Mouse (Mus musculus) lung, embryonic 15.5 days (tissue): ENCODE measurements around the gene Gm28042. TPM values are rescaled to one million over a fixed set of nuclear protein-coding genes. Genes with fewer than 3 reads are reported as not detected.

Source experiments
- ATAC-seq: fragments of 200-750 bp; cut with Nextera tagmentation; 2 replicates; pipeline ENCODE4 v1.8.0; 2017; ENCODE audit warnings: moderate number of reproducible peaks, borderline replicate concordance; ENCODE audit not compliant: low FRiP score, low TSS enrichment; ENCODE audit errors: extremely low read depth
- H3K27ac ChIP-seq: fragments of 300-500 bp; sonication (generic); 2 replicates; pipeline ENCODE4 v1.5.1; 2015; ENCODE audit warnings: moderate library complexity, mild to moderate bottlenecking, inconsistent platforms
- H3K27me3 ChIP-seq: fragments of 300-500 bp; sonication (generic); 2 replicates; pipeline ENCODE4 v1.6.1; 2015; ENCODE audit warnings: inconsistent platforms
- H3K36me3 ChIP-seq: fragments of 300-500 bp; sonication (generic); 2 replicates; pipeline ENCODE4 v1.6.1; 2015; ENCODE audit warnings: inconsistent platforms
- H3K4me1 ChIP-seq: fragments of 300-500 bp; sonication (generic); 2 replicates; pipeline ENCODE4 v1.6.1; 2015; ENCODE audit warnings: inconsistent platforms
- H3K4me2 ChIP-seq: fragments of 300-500 bp; sonication (generic); 2 replicates; pipeline ENCODE4 v1.6.1; 2015; ENCODE audit warnings: inconsistent platforms, mild to moderate bottlenecking, moderate library complexity
- H3K4me3 ChIP-seq: fragments of 300-500 bp; sonication (generic); 2 replicates; pipeline ENCODE4 v1.5.1; 2015; ENCODE audit warnings: mild to moderate bottlenecking, inconsistent platforms
- H3K9ac ChIP-seq: fragments of 300-500 bp; sonication (generic); 2 replicates; pipeline ENCODE4 v1.6.1; 2015; ENCODE audit warnings: inconsistent platforms
- H3K9me3 ChIP-seq: fragments of 300-500 bp; sonication (generic); 2 replicates; pipeline ENCODE4 v1.6.1; 2016; ENCODE audit warnings: inconsistent platforms
- WGBS: fragments of 180-500 bp; shearing (Covaris S2); methylation state at CpG from one replicate; pipeline ENCODE4 v1.1.7; 2015; 5-methylcytosine and 5-hydroxymethylcytosine counted together
- polyA plus RNA-seq: library from polyadenylated mRNA; unstranded; fragments of >200 nt; fragmentation: Nextera tagmentation; extraction: Ambion mirVana; gene quantifications from 2 replicates; pipeline ENCODE4 v1.2.1, GENCODE M21; 2015

Gene Gm28042
- 2.1 and 3.1 TPM in 2 replicates for polyA plus RNA-seq

- peak within 1 kb of the TSS; percentile 71 for H3K4me2 ChIP-seq
- H3K9ac ChIP-seq, result peak within 1 kb of the TSS; percentile 93
- peaks cover 18% of the 10 kb centered on the region for H3K4me1 ChIP-seq
- ATAC-seq, result peak; percentile 86
- peak within 1 kb of the TSS; percentile 93 for H3K27ac ChIP-seq
- no peaks in the 10 kb centered on the region for H3K9me3 ChIP-seq
- peaks cover 37% of the 10 kb centered on the region for H3K36me3 ChIP-seq
- WGBS, result 6% methylated on average over 46 of the region's 50 CpGs
- H3K4me3 ChIP-seq, result peak within 1 kb of the TSS; percentile 82
- H3K27me3 ChIP-seq, result no peaks in the 10 kb centered on the region
These were observed at the start of gene Gm28042, which contains the start of gene Jmjd7 for GRCm38 (mm10) chr2:120026984-120027949. Gene Gm28042, plus strand, starts transcription at chr2:120027493. Gene Jmjd7, plus strand, starts transcription at chr2:120027483.

DNA sequence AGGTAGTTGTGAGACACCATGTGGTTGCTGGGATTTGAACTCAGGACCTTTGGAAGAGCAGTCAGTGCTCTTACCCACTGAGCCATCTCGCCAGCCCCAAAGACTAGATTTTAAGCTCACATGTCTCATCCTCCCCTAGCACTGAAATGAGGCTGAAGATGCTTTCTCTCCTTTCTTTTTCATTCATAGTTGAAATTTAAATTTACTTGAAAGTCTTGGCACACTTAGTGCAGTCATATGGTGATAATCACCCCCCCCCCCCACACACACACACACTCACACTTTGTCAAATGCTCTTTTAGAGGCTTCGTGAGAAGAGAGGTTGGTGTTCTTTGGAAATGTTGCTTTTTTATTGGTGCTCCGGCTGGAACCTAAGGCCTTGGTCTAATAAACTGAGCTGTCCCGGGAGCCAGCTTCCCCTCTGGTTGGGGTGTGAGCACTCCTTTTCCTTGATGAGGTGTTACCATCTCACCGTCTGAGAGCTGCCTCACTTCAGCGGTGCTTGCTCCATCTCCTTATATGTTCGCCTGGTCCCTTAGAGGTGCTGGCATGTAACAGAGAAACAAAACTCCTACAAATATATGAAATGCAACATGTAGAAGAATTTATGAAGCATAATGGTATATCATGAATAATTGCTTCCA, 46.8 kb upstream of the Gm28042 start:
- Histone ChIP-seq H3K27ac (no peak overlapping the region), H3K4me1 (no peaks in the 10 kb centered on the region), H3K27me3 (no peaks in the 10 kb centered on the region), H3K4me3 (no peak overlapping the region), H3K36me3 (no peaks in the 10 kb centered on the region; the same call in 1 of the 2 replicates), H3K9me3 (no peaks in the 10 kb centered on the region), H3K9ac (no peak overlapping the region), H3K4me2 (no peak overlapping the region)
- no peak for ATAC-seq
- WGBS, result 69% methylated on average over 7 of the region's 7 CpGs

DNA sequence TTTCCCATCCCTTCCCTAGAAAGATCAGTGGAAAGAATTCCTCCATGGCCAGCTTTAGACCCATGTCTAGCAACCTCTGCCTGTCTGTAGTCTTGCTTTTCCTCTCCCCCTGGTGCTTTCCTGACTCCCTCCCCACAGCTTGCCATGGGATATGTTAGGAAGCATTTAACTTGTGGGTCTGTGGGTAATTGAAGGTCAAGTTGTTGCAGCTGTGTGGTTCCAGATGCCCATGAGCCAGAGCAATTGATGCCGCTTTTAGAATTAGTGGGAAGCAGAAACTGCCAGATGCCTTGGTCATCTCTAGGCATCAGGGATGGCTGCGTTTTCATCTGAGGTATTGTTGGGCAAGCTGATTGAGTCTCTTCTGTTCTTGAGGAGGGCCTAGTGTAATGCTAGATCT, 45.7 kb upstream of the Gm28042 start:
- H3K4me1 ChIP-seq, result no peaks in the 10 kb centered on the region
- no peak overlapping the region for H3K4me2 ChIP-seq
- no peak for ATAC-seq
- H3K27ac ChIP-seq, result no peak overlapping the region
- H3K9ac ChIP-seq, result no peak overlapping the region
- no peaks in the 10 kb centered on the region; the same call in 1 of the 2 replicates for H3K36me3 ChIP-seq
- no peak overlapping the region for H3K4me3 ChIP-seq
- WGBS, result 88% methylated on average over 2 of the region's 2 CpGs
- no peaks in the 10 kb centered on the region for H3K9me3 ChIP-seq
- no peaks in the 10 kb centered on the region for H3K27me3 ChIP-seq

DNA sequence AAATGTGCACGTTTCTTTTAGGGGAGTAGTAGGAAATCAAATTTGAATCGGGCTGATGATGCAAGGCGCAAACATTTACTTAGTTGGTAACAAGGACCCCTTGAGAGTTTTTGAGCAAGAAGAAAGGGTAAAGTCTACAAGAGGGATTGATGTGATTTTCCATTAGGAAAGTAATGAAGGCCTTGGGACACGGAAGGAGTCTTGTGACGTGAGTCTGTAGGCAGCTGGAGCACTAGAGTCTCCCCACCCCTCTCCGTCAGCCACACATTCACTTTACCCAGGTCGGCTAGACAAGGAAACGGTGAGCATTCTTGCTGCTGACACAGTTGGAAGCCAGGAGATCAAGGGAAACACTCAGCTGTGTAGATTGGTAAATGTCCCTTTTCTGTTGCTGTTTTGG, 41.4 kb upstream of the Gm28042 start:
- H3K9me3 ChIP-seq, result no peaks in the 10 kb centered on the region
- WGBS, result 49% methylated on average over 8 of the region's 8 CpGs
- no peaks in the 10 kb centered on the region; the same call in 1 of the 2 replicates for H3K36me3 ChIP-seq
- H3K4me3 ChIP-seq, result no peak overlapping the region
- no peaks in the 10 kb centered on the region for H3K4me1 ChIP-seq
- H3K27me3 ChIP-seq, result no peaks in the 10 kb centered on the region
- H3K4me2 ChIP-seq, result no peak overlapping the region
- H3K27ac ChIP-seq, result peak overlapping the region; percentile 51
- H3K9ac ChIP-seq, result no peak overlapping the region
- peak; percentile 67 for ATAC-seq

- WGBS, result 60% methylated on average over 6 of the region's 6 CpGs
- Histone ChIP-seq H3K4me3 (no peak overlapping the region), H3K27ac (peak overlapping the region; percentile 51), H3K36me3 (no peaks in the 10 kb centered on the region; the same call in 1 of the 2 replicates), H3K4me2 (no peak overlapping the region), H3K9ac (no peak overlapping the region), H3K4me1 (no peaks in the 10 kb centered on the region), H3K27me3 (no peaks in the 10 kb centered on the region), H3K9me3 (no peaks in the 10 kb centered on the region)
- no peak for ATAC-seq
These were observed 40.9 kb upstream of the Gm28042 start for GRCm38 (mm10) chr2:119986369-119986768.

DNA sequence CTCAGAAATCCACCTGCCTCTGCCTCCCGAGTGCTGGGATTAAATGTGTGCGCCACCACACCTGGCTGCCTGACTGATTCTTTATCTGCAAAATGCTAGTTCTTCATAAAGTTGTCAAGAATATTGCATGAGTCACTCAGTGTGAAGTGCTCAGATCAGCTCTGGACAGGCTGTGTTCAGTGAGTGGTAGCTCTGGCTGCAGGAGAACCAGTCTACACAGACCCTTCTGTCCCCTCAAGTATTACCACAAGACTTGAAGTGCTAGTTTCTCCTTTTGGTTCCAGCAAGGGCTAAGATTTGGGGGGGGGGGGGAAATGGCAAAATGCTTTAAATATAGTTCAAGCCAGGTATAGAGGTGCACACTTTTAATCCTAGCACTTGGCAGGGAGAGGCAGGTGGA, 39.9 kb upstream of the Gm28042 start:
- WGBS, result 92% methylated on average over 2 of the region's 2 CpGs
- no peaks in the 10 kb centered on the region for H3K9me3 ChIP-seq
- no peak overlapping the region for H3K4me3 ChIP-seq
- no peaks in the 10 kb centered on the region; the same call in 1 of the 2 replicates for H3K36me3 ChIP-seq
- H3K27ac ChIP-seq, result no peak overlapping the region
- H3K4me2 ChIP-seq, result no peak overlapping the region
- H3K9ac ChIP-seq, result no peak overlapping the region
- ATAC-seq, result no peak
- no peaks in the 10 kb centered on the region for H3K4me1 ChIP-seq
- H3K27me3 ChIP-seq, result no peaks in the 10 kb centered on the region

DNA sequence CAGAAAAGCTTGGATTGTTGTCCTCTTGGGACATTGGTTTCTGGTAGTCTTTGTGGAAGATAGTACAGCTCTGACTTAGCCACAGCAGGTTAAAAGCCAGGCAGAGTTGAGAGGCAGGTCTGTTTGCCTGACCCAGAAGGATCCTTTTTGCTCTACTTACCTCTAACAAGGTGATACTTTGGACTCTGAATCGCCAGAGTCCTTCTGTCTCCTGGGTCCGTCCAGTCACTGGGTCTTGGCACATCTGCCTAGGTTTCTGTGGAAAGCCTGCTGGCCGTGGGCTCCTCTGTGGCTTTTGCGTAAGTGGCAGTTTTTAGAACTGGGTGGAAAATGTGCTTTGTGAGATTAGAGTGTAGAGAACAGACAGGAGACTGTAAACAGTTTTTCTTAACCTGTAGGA, 38.3 kb upstream of the Gm28042 start:
- no peak for ATAC-seq
- Histone ChIP-seq H3K27ac (no peak overlapping the region), H3K27me3 (no peaks in the 10 kb centered on the region), H3K9me3 (no peaks in the 10 kb centered on the region), H3K36me3 (no peaks in the 10 kb centered on the region; the same call in 1 of the 2 replicates), H3K9ac (no peak overlapping the region), H3K4me1 (no peaks in the 10 kb centered on the region), H3K4me3 (no peak overlapping the region), H3K4me2 (no peak overlapping the region)
- 83% methylated on average over 4 of the region's 4 CpGs for WGBS

- Histone ChIP-seq H3K4me3 (no peak overlapping the region), H3K36me3 (no peaks in the 10 kb centered on the region; the same call in 1 of the 2 replicates), H3K27ac (no peak overlapping the region), H3K4me1 (peaks cover 14% of the 10 kb centered on the region), H3K27me3 (no peaks in the 10 kb centered on the region), H3K9me3 (no peaks in the 10 kb centered on the region), H3K4me2 (no peak overlapping the region), H3K9ac (no peak overlapping the region)
- 78% methylated on average over 6 of the region's 6 CpGs for WGBS
- ATAC-seq, result no peak
These were observed 36.4 kb upstream of the Gm28042 start for GRCm38 (mm10) chr2:119990881-119991280.

- no peak for ATAC-seq
- H3K36me3 ChIP-seq, result no peaks in the 10 kb centered on the region; the same call in 1 of the 2 replicates
- 71% methylated on average over 2 of the region's 2 CpGs for WGBS
These were observed 34.9 kb upstream of the Gm28042 start for GRCm38 (mm10) chr2:119992349-119992748.

DNA sequence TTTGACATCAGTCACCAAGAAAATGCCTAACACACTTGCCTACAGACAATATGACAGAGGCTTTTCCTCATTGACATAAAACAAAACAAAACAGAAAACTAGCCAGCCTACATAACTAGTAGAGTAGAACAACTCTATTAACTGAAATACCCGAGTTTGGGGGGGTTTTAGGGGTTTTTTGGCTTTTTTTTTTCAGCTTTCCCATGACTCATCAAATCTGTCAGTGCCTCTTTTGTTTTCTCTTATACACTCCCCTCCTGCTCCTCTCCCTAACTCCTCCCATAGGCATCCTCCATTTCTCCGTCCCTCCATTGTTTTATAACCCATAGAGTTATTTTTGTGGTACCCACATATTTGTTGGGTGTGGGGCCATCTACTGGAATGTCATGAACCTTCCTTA, 33.8 kb upstream of the Gm28042 start:
- no peaks in the 10 kb centered on the region for H3K27me3 ChIP-seq
- H3K9me3 ChIP-seq, result no peaks in the 10 kb centered on the region
- no peak overlapping the region for H3K9ac ChIP-seq
- no peak overlapping the region for H3K4me2 ChIP-seq
- H3K4me3 ChIP-seq, result no peak overlapping the region
- ATAC-seq, result no peak
- H3K27ac ChIP-seq, result no peak overlapping the region
- peaks cover 20% of the 10 kb centered on the region for H3K4me1 ChIP-seq
- no peaks in the 10 kb centered on the region; the same call in 1 of the 2 replicates for H3K36me3 ChIP-seq
- 50% methylated on average over 2 of the region's 2 CpGs for WGBS

More at GRCm38 (mm10) chr2:119992349-119992748, 34.9 kb upstream of the Gm28042 start:
- Histone ChIP-seq H3K27me3 (no peaks in the 10 kb centered on the region), H3K4me2 (no peak overlapping the region), H3K4me1 (peaks cover 20% of the 10 kb centered on the region), H3K9ac (no peak overlapping the region), H3K27ac (no peak overlapping the region), H3K4me3 (no peak overlapping the region), H3K9me3 (no peaks in the 10 kb centered on the region)

GRCm38 (mm10) chr2:119994839-119995238, 32.5 kb upstream of the Gm28042 start:
- 74% methylated on average over 6 of the region's 6 CpGs for WGBS
- H3K9ac ChIP-seq, result no peak overlapping the region

More at GRCm38 (mm10) chr2:119994839-119995238, 32.5 kb upstream of the Gm28042 start:
- Histone ChIP-seq H3K36me3 (peaks cover 6% of the 10 kb centered on the region; the same call in 1 of the 2 replicates), H3K27me3 (no peaks in the 10 kb centered on the region), H3K4me2 (no peak overlapping the region), H3K9me3 (no peaks in the 10 kb centered on the region), H3K4me3 (no peak overlapping the region), H3K4me1 (peaks cover 22% of the 10 kb centered on the region), H3K27ac (peak overlapping the region; percentile 87)
- ATAC-seq, result no peak
